Mouse (Mus musculus) cerebellum, adult (tissue): ENCODE measurements around the gene Gorasp1.

ENCODE experiments used
- ATAC-seq: cut with Nextera tagmentation; 2 replicates; pipeline ENCODE4 v1.9.2; 2017; ENCODE audit warnings: mild to moderate bottlenecking, moderate library complexity, mixed read lengths; ENCODE audit not compliant: insufficient number of reproducible peaks, low FRiP score, low TSS enrichment

Gene Gorasp1

GRCm38 (mm10) chr9:119973281-119973680 lies 35.9 kb upstream of the Gorasp1 start:
- ATAC-seq: no peak

DNA sequence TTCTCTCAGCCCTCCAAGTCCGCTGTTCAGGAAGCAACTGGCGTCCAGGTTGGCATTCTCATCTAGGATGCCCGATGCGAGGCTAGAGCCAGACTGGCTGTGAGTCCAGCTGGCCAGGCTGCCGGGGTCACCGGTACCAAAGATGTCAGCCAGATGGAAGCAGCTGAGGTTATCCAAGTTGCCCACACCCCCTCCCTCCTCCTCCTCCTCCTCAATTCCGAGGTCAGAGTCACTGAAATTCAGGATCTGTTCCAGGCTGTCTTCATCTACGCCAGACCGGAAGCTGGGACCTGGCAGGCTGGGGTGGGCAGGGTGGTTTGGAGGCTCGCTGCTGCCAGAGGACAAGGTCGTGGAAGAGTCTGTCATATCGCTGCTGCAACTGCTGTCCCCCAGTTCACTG lies 35.2 kb upstream of the Gorasp1 start:
- peak; percentile 33; the same call in 1 of the 2 replicates for ATAC-seq

- no peak for ATAC-seq
Measured at GRCm38 (mm10) chr9:119972166-119972565, 34.8 kb upstream of the Gorasp1 start.

DNA sequence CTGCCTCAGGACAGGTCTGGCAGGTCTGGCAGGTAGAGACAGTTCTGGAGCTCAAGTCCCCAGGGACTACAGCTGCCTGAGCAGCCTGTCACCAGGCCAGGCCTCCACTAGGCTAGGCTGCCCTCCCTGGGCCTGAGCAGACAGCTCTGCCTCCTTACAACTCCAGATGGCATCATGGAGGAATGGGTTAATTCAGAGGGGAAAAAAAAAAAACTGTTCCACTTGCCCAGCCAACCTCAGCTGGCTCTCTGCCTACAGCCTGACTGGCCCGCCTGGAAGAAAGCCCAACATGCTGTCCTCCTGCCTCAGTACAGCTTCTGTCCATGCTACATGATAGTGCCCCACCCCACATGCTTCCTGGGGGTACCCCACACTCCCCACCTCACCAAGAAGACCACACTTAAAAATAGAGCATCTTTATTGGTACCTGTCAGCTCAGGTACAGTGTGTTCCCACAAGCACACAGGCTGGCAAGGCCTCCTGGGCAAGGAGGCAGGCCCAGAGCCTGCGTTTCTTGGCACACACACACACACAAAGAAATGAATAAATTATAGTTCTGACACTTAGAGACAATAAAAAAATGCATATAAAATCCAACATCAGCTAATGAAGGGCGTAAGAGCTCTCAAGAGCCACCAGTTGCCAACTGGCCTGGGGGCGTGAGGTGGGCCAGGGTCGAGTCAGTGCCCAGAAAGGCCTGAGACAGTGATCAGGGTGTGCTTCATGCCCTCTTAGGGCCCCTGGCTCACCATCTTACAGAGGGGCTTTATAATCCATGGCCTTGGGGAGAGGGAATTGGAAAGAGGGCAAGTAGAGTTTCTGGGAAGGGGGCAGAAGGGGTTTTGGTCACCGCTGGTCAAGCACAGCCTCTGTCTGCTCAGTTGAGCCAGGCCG lies 33.6 kb upstream of the Gorasp1 start:
- ATAC-seq: peak; percentile 42; the same call in 1 of the 2 replicates

DNA sequence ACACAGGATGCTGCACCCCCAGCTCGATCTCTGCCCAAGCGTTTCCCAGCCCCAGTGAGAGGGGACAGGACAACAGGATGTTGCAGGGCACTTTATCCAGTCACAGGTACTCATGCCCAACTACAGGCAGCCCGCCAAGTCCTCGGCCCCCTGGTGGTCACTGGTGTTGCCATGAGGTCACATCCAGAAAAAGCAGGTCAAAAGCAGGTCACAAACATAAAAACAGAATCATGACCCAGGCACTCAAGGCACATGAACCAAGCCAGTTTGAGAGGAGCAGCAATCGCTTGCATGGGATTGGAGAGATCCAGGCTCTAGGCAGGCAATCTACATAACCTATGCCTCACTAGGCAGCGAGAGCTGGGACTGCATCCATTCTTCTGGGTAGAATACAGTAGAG lies 32.9 kb upstream of the Gorasp1 start:
- no peak for ATAC-seq

DNA sequence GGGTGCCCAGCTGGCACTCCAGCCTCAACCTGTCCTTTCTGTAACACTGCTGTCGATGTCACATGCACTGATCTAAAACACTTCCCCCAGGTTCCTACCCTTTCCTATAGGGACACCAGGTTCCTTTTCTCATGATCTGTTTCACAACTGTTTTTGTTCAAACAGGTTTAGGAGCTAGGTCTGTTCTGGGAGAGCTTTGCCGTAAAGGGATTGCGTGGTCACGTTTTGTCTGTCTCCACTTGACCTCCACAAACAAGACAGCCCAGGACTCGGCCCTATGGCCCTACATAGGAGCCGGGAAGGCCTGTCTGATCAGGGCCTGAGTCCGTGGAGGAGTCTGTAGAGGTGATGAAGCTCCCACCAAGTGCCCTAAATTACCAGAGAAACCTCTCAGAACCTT lies 32.4 kb upstream of the Gorasp1 start:
- no peak for ATAC-seq

GRCm38 (mm10) chr9:119966221-119966910 lies 29.0 kb upstream of the Gorasp1 start:
- no peak for ATAC-seq

- ATAC-seq: no peak
Measured at GRCm38 (mm10) chr9:119965186-119965585, 27.8 kb upstream of the Gorasp1 start.

DNA sequence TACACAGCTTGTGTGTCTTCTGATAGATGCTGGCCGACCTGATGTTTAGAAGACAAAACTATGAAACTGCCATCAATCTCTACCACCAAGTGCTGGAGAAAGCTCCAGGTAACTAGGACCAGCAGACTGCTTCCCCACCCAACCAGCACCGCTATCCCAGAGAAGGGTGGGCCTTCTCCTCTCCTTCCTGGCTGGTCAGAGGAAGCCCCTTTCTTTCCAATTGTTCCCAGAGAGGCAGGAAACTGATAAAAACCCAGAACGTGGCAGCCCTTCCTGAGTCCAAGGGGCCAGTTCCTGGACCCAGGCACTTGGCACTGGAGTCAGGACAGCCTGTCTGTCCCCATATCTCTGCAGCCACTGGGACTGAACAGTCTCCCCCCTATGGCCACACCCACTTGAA lies 26.8 kb upstream of the Gorasp1 start:
- no peak for ATAC-seq

GRCm38 (mm10) chr9:119962987-119963667 lies 25.8 kb upstream of the Gorasp1 start:
- ATAC-seq: peak; percentile 62; the same call in 1 of the 2 replicates

DNA sequence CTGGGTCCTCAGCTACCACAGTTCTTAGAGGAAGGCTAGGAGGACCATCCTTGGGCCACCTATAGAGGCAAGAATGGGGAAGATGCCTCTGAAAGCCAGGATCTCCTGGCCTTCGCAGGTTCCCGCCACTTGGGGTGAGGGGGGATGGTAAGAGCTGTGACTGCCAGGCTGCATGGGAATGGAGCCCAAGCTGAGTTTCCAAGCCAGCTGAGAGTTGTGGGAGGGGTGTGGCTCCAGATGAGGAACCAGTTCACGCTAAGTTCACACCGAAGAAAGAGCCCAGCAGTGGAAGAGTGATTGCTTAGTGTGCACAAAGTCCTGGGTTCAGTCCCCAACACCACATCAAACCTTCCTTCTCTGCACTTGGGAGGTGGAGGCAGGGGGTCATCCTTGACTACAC lies 24.9 kb upstream of the Gorasp1 start:
- ATAC-seq: no peak

GRCm38 (mm10) chr9:119958835-119959234 lies 21.5 kb upstream of the Gorasp1 start:
- no peak for ATAC-seq

DNA sequence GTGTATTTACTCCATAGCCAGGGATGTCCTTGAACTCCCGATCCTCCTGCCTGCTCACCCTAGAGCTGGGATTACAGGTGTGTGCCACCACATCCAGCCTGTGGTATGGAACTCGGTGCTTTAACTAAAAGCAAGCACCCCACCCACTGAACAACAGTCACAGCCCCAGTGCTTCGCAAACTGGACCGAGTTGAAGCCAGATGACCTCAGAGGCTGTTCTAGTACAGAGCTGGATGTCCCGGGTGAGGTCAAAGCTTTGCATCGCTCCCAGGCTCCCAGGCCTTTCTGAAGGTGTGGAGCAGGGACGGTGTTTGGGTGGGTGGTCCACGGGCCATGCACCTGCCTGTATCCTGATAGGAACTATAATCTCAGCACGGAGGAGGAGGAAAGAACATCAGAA lies 14.0 kb upstream of the Gorasp1 start:
- ATAC-seq: no peak

- no peak for ATAC-seq
Measured at GRCm38 (mm10) chr9:119950434-119950833, 13.1 kb upstream of the Gorasp1 start.

DNA sequence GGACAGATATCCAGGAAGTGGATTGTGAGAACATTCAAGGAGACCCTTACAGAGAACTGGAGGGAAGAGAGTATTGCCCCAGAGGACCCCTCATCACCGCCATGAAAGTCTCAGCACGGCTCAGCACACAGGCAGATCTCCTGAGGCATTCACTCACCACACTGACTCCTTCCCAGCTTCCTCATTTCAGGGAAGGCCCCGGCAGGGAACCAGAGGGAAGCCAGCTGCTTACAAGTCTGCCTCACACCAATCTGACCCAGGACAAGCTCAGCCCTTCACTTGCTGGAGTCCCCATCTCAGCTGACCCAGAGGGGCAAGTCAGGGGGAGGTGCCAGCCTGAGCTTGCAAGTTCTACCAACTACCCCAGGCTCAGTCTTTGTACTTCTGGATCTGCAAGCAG lies 11.4 kb upstream of the Gorasp1 start:
- ATAC-seq: no peak

- no peak for ATAC-seq
Measured at GRCm38 (mm10) chr9:119945173-119945900, 8.0 kb upstream of the Gorasp1 start.

DNA sequence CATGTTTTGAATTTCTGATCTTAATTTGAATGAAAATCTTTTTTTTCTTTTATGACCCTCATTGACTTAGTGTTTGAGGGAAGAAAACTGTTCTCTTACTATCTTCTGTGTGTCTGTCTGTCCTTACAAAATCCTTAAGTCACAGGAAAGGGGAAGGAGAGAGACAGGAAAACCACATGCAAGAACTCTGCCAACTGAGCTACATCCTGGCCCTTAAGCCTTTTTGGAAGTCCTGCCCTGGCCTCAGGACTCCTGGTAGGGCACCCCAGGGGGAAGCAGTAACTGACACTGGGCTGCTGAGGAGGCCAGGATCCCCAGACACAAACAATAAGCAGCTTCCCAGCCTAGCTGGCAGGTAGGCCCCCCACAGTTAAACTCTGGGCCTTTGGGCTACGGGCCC lies 6.0 kb upstream of the Gorasp1 start:
- no peak for ATAC-seq

DNA sequence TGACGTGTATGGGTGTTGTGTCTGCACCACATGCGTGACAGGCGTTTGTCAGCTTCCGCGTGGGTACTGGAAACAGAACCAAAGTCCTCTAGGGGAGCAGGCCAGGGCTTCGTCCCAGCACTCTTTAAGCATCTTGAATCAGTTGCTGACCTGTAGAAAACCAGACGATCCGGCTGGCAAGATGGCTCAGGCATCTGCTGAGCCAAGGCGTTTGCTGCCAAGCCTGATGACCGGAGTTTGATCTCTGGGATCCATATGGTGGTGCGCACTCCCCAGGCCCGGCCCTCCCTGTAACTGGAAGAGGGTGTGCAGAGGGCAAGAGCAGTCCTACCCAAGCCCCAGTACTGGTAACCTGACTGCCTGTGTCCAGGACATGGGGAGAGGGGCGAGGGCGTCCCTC lies 4.5 kb upstream of the Gorasp1 start:
- ATAC-seq: no peak

DNA sequence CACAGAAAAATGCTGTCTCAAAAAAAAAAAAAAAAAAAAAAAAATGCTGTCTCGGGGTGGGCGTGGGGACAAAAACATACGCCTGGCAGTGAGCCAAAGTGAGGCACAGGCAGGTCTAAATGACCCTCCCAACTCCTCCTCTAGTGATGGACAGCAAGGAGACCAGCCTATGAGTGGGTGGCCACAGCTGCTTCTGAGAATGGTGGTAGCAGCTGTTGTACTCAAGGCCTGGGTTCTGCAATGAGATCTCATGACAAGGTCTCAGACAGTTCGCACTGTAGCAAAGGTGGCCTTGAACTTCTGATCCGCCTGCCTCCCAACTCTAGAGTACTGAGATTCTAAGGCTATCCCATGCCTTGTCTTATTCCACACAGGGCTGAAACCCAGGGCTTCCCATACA lies 4.0 kb upstream of the Gorasp1 start:
- no peak for ATAC-seq

- ATAC-seq: no peak
Measured at GRCm38 (mm10) chr9:119939646-119940045, 2.3 kb upstream of the Gorasp1 start.
